Mouse (Mus musculus) spleen, adult 12 weeks (tissue): ENCODE data around the gene Gm10031.

Experiments used
- DNase-seq: peaks from one replicate; pipeline ENCODE4 v3.0.0; 2022; ENCODE audit warnings: low spot score

Gene Gm10031

DNA sequence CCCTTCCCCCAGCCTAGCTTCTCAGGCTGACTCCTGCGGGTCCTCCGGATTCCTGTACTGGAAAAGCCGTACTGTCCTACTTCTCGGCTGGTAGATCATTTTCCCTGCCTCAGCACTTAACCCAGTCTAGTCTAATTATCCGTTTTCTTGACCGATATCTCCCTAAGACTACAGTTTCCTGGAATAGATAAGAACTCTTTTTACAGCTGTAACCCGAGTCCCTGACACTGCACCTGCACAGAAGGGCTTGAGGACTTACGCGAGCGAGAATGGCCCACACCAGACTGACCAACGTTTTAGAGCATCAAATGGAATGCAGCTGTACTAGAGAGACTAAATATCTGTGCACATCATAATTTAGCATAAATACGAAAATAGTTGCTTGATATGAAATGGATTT is 20.2 kb downstream of the Gm10031 start:
- no peak for DNase-seq

DNA sequence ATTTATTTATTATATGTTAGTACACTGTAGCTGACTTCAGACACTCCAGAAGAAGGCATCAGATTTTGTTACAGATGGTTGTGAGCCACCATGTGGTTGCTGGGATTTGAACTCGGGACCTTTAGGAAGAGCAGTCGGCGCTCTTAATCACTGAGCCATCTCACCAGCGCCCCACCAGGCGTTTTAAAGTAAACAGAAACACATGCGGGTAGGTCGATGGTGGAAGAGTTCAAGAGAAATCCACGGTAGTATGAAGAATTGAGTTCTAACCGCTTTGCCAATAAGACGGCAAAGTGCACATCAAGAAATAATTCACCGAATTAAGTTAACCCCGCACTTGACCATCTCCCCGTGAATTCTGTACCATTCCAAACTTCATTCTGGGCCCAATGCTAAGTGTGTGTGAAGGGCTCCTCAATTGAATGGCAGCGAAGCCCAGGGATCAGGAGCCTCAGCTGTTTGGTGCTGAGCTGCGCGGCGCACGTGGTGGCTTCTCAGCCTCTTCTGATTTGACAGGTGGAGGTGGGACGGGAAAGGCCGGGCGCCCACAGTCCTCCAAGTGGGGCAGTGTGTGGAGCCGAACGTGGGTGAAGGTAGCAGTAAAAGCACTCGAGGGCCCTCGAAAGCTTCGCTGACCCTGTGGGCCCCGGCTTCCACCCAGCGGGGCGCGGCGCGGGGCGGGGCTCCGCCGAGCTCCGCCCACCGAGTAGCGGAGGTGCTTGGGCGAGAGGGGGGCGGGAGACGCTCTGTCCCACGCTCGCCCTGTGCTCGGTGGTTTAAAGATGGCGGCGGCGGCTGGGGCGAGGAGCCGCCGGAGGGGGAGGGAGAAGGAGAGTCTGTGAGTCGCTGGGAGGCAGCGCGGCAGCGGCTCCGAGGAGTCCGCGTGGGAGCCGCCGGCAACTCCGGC is 34.5 kb downstream of the Gm10031 start, which contains the start of gene Abl2:
Gene Abl2, plus strand, starts transcription at position 763 of the 907 bp plus-strand sequence.
- peak; percentile 79 for DNase-seq

DNA sequence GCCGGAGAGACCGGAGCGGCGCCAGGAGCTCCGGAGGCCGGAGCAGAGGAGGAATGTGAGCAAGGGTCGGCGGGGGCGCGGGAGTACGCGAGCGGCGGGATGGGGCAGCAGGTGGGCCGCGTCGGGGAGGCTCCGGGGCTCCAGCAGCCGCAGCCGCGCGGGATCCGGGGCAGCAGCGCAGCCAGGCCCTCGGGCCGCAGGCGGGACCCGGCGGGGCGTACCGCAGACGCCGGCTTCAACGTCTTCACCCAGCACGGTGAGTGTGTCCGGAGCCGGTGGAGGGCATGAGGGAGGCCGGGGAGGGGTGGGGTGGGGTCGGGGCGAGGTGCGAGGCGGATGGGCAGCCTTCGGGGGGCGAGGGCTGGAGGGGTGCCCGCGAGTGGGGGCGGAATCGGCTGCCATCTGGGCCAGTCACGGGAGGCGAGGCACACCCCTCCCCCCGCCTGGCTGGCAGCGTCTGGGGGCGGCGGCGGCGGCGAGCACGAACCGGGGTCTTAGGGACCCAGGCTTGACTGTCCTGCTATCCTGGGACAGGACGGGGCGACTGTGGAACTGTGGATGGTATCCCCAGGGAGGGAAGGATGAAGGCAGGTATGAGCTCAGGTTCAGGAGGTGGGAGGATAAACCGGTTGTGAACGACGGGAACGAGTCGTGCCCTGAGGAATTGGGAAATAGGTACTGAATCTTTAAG is 35.3 kb downstream of the Gm10031 start:
- DNase-seq = peak; percentile 23

DNA sequence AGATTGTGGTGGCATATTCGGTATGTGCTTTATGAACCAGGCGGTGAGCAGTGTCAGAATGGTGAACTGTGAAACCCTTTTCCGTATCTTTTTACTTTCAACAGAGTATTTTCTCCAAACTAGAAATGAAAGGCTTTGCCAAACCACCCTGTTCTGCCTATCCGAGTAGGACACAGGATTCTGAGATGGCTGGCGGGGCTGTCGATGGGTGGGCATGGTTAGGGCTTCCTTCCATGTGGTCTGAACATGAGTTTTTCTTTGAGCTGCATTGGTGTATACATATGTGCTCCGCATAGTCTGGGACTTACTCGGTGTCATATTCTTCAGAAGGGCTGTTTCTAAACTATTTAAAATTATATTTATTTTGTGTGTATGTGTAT is 35.8 kb downstream of the Gm10031 start:
- no peak for DNase-seq

DNA sequence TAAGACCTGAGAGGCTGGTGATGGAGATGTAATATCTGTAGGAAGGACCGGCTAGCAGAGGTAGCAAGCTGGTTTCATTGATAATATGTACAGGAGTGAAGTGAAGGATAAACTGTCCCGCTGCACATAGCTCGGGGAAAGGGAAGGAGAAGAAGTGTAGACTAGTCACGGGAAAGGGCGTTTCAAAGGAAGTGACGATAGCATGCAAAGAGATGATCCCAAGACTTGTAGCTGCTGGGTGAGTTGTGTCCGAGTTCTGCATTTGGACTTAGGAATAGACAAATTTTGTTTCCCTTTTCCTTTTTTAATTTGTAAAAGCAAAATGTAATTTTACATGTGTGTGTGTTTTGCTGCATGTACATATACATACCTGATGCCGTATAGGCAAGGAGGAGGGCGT is 36.7 kb downstream of the Gm10031 start:
- DNase-seq = no peak

DNA sequence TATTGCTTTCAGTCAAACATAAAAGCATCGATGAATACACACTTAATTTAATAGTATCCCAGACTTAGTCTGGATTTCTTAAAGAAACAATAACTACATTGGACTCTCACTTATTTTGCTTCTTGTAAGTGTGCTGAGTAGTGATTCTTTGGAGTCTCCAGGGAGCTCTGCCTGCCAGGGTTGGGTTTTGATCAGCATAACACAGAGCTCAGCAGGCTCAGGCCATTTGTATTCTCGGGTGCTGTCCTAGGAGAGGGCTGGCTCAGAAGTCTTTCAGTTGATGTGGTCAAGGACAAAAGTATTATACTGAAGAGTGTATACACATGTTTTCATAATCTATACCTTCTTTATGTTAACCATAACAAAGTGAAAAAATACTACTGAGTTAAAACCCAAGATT is 41.5 kb downstream of the Gm10031 start:
- no peak for DNase-seq

DNA sequence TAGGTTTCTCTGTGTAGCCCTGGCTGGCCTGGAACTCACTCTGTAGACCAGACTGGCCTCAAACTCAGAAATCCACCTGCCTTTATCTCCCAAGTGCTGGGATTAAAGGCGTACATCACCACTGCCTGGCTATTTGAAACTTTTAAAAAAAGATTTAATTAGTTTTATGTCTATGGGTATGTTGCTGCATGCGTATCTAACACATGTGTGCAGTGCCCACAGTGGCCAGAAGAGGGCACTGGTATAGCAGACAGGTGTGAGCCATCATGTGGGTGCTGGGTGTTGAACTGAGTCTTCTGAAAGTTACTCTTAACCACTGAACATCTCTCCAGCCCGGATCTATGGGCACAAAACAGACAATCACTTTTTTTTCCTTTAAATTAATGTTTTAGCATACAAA is 42.3 kb downstream of the Gm10031 start:
- DNase-seq = peak; percentile 32

DNA sequence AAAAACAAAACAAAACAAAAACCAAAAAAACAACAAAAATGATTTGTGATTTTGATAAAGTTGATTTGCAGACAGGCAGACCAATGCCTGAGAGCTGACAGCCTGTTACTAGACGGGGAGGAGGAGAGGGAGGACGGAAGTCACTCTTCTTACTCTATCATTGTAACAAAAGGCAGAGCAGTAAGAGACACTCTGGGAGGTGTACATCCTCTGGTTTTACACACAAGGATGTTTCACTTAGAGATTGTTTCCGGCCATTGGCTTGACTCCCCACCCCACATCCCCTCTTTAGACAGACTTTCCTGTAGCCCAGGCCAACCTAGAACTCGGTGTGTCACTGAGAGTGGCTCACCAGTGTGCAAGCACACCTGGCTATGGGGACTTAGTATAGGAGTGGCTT is 45.8 kb downstream of the Gm10031 start:
- DNase-seq = no peak

DNA sequence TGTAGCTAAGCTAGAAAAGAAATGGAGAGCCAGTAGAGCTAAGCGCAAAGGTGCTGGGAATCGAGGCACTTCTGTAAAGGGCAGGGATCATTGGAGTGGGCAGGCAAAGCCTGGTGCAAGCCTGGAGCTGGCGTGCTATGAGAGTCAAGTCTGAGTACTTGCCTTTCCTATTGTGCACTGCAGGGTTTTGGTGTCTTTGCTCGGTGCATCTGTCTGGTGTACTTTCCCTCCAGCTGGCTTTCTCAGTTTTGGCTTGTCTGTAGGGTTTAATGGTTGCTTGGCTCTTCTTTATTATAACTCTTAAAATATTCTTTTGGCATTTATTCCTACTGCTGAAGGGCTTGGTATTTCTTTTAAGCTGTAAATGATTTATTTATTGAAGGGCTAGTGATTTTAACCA is 49.1 kb downstream of the Gm10031 start:
- DNase-seq = no peak
